Mouse (Mus musculus) embryonic facial prominence, embryonic 13.5 days (tissue): Measurements from ENCODE around the gene Six5. TPM values are rescaled to one million over a fixed set of nuclear protein-coding genes. Genes with fewer than 3 reads are reported as not detected.

Experiments
- microRNA-seq: library from miRNA; unstranded; fragments of <30 nt; microRNA quantifications from one replicate; pipeline ENCODE4, GENCODE M21; 2016
- polyA plus RNA-seq: library from polyadenylated mRNA; unstranded; fragments of >200 nt; fragmentation: Nextera tagmentation; extraction: Ambion mirVana; gene quantifications from 2 replicates; pipeline ENCODE4 v1.2.1, GENCODE M21; 2015

Gene Six5
- polyA plus RNA-seq, 1 experiment from 2014 or later, result 15.3 TPM

Small RNAs within 50 kb of the gene (microRNA-seq; reads per million reads assigned to microRNA genes)
- not detected for gene Mir3100

Other genes with a start within 250 kb of the Six5 start
- 0.76 and 2.9 TPM in 2 replicates for gene Pglyrp1, start 223.3 kb upstream of the Six5 start, polyA plus RNA-seq
- gene Ccdc61, start 184.2 kb upstream of the Six5 start, polyA plus RNA-seq, result 26.3 and 35.6 TPM in 2 replicates
- 0.62 and 0.65 TPM in 2 replicates for gene Nova2, start 168.7 kb upstream of the Six5 start, polyA plus RNA-seq
- gene Nanos2, start 107.2 kb upstream of the Six5 start, polyA plus RNA-seq, result not detected in 2 replicates
- 6.0 and 6.7 TPM in 2 replicates for gene Mypop, start 103.3 kb upstream of the Six5 start, polyA plus RNA-seq
- 30.1 and 33.2 TPM in 2 replicates for gene Irf2bp1, start 90.5 kb upstream of the Six5 start, polyA plus RNA-seq
- 0.62 and 1.8 TPM in 2 replicates for gene Foxa3, start 71.1 kb upstream of the Six5 start, polyA plus RNA-seq
- 36.0 and 43.2 TPM in 2 replicates for gene Sympk, start 70.2 kb upstream of the Six5 start, polyA plus RNA-seq
- gene Rsph6a, start 39.9 kb upstream of the Six5 start, polyA plus RNA-seq, result not detected in 2 replicates
- gene Dmwd, start 18.4 kb upstream of the Six5 start, polyA plus RNA-seq, result 16.4 and 17.6 TPM in 2 replicates
- gene Dmpk, start 10.7 kb upstream of the Six5 start, polyA plus RNA-seq, result 13.1 and 16.8 TPM in 2 replicates
- gene Gm4969, start 23.8 kb downstream of the Six5 start, polyA plus RNA-seq, result 3.5 and 4.4 TPM in 2 replicates
- gene Fbxo46, start 25.3 kb downstream of the Six5 start, polyA plus RNA-seq, result 15.3 and 16.6 TPM in 2 replicates
- 15.2 and 16.2 TPM in 2 replicates for gene Qpctl, start 54.7 kb downstream of the Six5 start, polyA plus RNA-seq
- 137 and 167 TPM in 2 replicates for gene Snrpd2, start 55.1 kb downstream of the Six5 start, polyA plus RNA-seq
- 0.37 and 0.56 TPM in 2 replicates for gene Gipr, start 71.5 kb downstream of the Six5 start, polyA plus RNA-seq
- 5.1 and 7.2 TPM in 2 replicates for gene Eml2, start 81.8 kb downstream of the Six5 start, polyA plus RNA-seq
- gene Gpr4, start 117.9 kb downstream of the Six5 start, polyA plus RNA-seq, result 1.6 and 1.9 TPM in 2 replicates
- gene Opa3, start 133.7 kb downstream of the Six5 start, polyA plus RNA-seq, result 36.2 and 38.2 TPM in 2 replicates
- gene Vasp, start 177.2 kb downstream of the Six5 start, polyA plus RNA-seq, result 57.3 and 64.0 TPM in 2 replicates
- gene Ppm1n, start 185.5 kb downstream of the Six5 start, polyA plus RNA-seq, result not detected in 2 replicates
- gene Rtn2, start 188.0 kb downstream of the Six5 start, polyA plus RNA-seq, result 10.2 and 11.7 TPM in 2 replicates
- 0.06 and 0.23 TPM in 2 replicates for gene Fosb, start 215.5 kb downstream of the Six5 start, polyA plus RNA-seq